ENCODE assay signal across 11 mouse cellular contexts in genomic region chr9:101180234-101180633, GRCm38 (mm10).
DNase-seq lines count a peak whose midpoint lies in the region; ATAC-seq and TF ChIP-seq lines count a peak whose summit lies in the region.
"Had no signal": no experiment of that assay in that cellular context is flagged by ENCODE, and none has a peak within 500 bp of the region (broad histone marks: within the 10 kb centered on the region; RNA-seq: fewer than 3 reads in every experiment).

No protein-coding gene starts in this region.

- DNase-seq in heart, adult 2 months: peak in 1 of 2 experiments; percentile 63
- DNase-seq in NIH3T3 (ENCODE audit: low read depth): peak; percentile 44
- DNase-seq in gastrocnemius, postnatal 14 days: peak; percentile 43
- DNase-seq in left cerebral cortex, adult 9 months (ENCODE audit: low spot score in 2 of 2): peak; percentile 53 to 69
- no peak for DNase-seq in B cell, adult 2 months
- DNase-seq: adrenal gland, postnatal 10 days; kidney, adult 8-10 months had no signal

- H3K4me3 ChIP-seq in heart, adult 2 months: no peak overlapping the region
- H3K4me3 ChIP-seq in heart, embryonic 12.5 days: no peak overlapping the region
- H3K4me3 ChIP-seq: liver, embryonic 12.5 days had no signal

- ATAC-seq in heart, embryonic 12.5 days (ENCODE audit: insufficient number of reproducible peaks, low FRiP score): no peak
- ATAC-seq in erythroid progenitor cell, adult 5-6 weeks (replicated peaks; ENCODE audit: low FRiP score, poor library complexity, severe bottlenecking): no peak
- no peak for ATAC-seq in inflammation-experienced regulatory T-cells, adult 6 months
- ATAC-seq: liver, embryonic 12.5 days had no signal

- 37% methylated on average over 2 of the region's 2 CpGs for WGBS in heart, adult 2 months
- 55% methylated on average over 2 of the region's 2 CpGs for WGBS in heart, embryonic 12.5 days

- intact Hi-C loops in heart, adult 2 months (cut with DNase I): loop anchor here (5.0 kb wide), 1 partner anchor 217 kb away; no protein-coding TSS in a partner anchor
- intact Hi-C loops in gastrocnemius, postnatal 14 days (cut with DNase I; ENCODE audit: low total_unique reads): no loop called here

- no peak overlapping the region for H3K4me2 ChIP-seq in heart, embryonic 12.5 days
- H3K4me2 ChIP-seq: liver, embryonic 12.5 days had no signal

- no peak for TF ChIP-seq EP300 in heart, adult 2 months (IDR thresholded peaks at IDR 0.05; ENCODE audit: insufficient read depth, low read depth, low read length)

- H3K9me3 ChIP-seq in heart, embryonic 12.5 days (replicated peaks): no peaks in the 10 kb centered on the region
- H3K9me3 ChIP-seq: liver, embryonic 12.5 days had no signal

- no peaks in the 10 kb centered on the region for H3K27me3 ChIP-seq in heart, adult 2 months (ENCODE audit: control insufficient read depth, insufficient read depth, low read length)
- no peaks in the 10 kb centered on the region for H3K27me3 ChIP-seq in heart, embryonic 12.5 days (replicated peaks)
- H3K27me3 ChIP-seq: liver, embryonic 12.5 days had no signal

- TF ChIP-seq POLR2A in heart, adult 2 months (IDR thresholded peaks at IDR 0.05; ENCODE audit: insufficient read depth, low read depth, low read length): no peak

- peak overlapping the region; percentile 49 for H3K27ac ChIP-seq in heart, adult 2 months
- H3K27ac ChIP-seq in heart, embryonic 12.5 days (ENCODE audit: poor library complexity, severe bottlenecking): no peak overlapping the region
- H3K27ac ChIP-seq: liver, embryonic 12.5 days had no signal

- no peak overlapping the region for H3K9ac ChIP-seq in heart, adult 2 months (ENCODE audit: low read depth, low read length)
- no peak overlapping the region for H3K9ac ChIP-seq in heart, embryonic 12.5 days
- H3K9ac ChIP-seq: liver, embryonic 12.5 days had no signal

- no peaks in the 10 kb centered on the region for H3K79me2 ChIP-seq in heart, adult 2 months (replicated peaks; ENCODE audit: control insufficient read depth, insufficient read depth, low read length)

- no peak for TF ChIP-seq CTCF in heart, adult 2 months (IDR thresholded peaks at IDR 0.05)

- peaks cover 31% of the 10 kb centered on the region for H3K36me3 ChIP-seq in heart, adult 2 months (ENCODE audit: control insufficient read depth, insufficient read depth, low read length)
- peaks cover 55% of the 10 kb centered on the region for H3K36me3 ChIP-seq in heart, embryonic 12.5 days

- H3K4me1 ChIP-seq in heart, adult 2 months (ENCODE audit: control insufficient read depth, insufficient read depth, low read length): peaks cover 3% of the 10 kb centered on the region; the same call in 1 of the 2 replicates
- peaks cover 2% of the 10 kb centered on the region; the same call in 1 of the 2 replicates for H3K4me1 ChIP-seq in heart, embryonic 12.5 days (replicated peaks)

Comparison
In these comparisons a context has a peak if more than half of its experiments do, and no peak if none do; other contexts are left out.
1. DNase-seq: peak in NIH3T3 (single experiment), gastrocnemius, postnatal 14 days (single experiment) and left cerebral cortex, adult 9 months (2 of 2); none in B cell, adult 2 months (0 of 2).